Mouse (Mus musculus): ENCODE measurements around the gene Fads2. TPM values are rescaled to one million over a fixed set of nuclear protein-coding genes. Genes with fewer than 3 reads are reported as not detected.
A peak's percentile ranks its signal among the peaks of the same experiment; 100 is the strongest.

The Fads2 gene
- polyA plus RNA-seq, 1 experiment: 1.5 TPM

DNA sequence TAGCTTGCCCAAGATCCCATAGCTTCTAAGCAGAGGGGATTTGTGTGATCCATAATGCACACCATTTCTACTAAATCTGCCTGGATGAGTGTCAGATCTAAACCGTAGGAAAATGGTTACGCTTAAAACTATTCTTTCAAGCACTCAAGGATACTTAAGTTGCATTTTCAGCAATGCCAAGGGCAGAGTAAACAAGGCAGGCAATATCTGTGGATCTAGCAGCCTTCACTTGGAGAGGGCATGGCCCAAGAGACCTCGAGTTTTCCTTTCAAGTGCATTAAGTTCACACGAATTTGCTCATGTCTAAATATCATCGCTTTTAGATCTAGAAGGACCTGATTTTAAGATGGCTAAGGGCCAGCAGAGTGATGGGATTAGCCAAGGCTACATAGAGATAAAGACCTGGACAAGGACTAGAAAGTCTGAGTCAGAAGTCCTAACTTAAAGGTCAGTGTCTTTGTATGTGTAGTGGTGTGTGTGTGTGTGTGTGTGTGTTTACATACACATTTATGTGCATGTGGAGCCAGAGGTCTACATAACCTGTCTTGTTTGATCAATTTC, 5.6 kb upstream of the Fads2 start:
- TF ChIP-seq GATA1 (IDR thresholded peaks at IDR 0.05; ENCODE audit: low read length) (no peak), TAL1 (IDR thresholded peaks at IDR 0.05; ENCODE audit: low read length) (no peak)
- Histone ChIP-seq H3K9me3 (ENCODE audit: control insufficient read depth, low read length) (no peaks in the 10 kb centered on the region), H3K4me1 (ENCODE audit: control insufficient read depth) (peaks cover 34% of the 10 kb centered on the region), H3K36me3 (ENCODE audit: control insufficient read depth) (no peaks in the 10 kb centered on the region), H3K4me3 (replicated peaks) (no peak overlapping the region), H3K27me3 (ENCODE audit: control insufficient read depth) (no peaks in the 10 kb centered on the region)

DNA sequence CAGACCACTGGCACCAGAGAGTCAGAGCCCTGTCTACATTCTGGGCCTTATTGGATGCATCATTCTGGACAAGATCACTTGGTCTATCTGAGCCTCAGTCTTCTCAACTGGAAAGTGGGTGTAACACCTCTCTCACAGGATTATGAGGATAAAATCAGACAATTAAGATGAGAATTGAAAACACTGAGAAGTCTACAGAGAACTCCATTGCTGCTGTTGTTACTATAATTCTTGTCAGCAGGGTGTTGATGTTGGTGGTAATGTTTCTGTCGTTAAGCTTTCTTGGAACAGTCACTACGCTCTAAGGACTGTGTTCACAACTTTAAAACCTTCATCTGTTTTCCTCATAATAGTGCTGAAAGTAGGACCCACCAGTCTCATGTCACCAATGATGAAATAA, 5.1 kb upstream of the Fads2 start:
- TF ChIP-seq GATA1 (IDR thresholded peaks at IDR 0.05; ENCODE audit: low read length) (no peak), TAL1 (IDR thresholded peaks at IDR 0.05; ENCODE audit: low read length) (no peak)
- no peaks in the 10 kb centered on the region for H3K36me3 ChIP-seq (ENCODE audit: control insufficient read depth)
- peaks cover 39% of the 10 kb centered on the region for H3K4me1 ChIP-seq (ENCODE audit: control insufficient read depth)
- no peak overlapping the region for H3K4me3 ChIP-seq (replicated peaks)
- no peaks in the 10 kb centered on the region for H3K27me3 ChIP-seq (ENCODE audit: control insufficient read depth)
- no peaks in the 10 kb centered on the region for H3K9me3 ChIP-seq (ENCODE audit: control insufficient read depth, low read length)

DNA sequence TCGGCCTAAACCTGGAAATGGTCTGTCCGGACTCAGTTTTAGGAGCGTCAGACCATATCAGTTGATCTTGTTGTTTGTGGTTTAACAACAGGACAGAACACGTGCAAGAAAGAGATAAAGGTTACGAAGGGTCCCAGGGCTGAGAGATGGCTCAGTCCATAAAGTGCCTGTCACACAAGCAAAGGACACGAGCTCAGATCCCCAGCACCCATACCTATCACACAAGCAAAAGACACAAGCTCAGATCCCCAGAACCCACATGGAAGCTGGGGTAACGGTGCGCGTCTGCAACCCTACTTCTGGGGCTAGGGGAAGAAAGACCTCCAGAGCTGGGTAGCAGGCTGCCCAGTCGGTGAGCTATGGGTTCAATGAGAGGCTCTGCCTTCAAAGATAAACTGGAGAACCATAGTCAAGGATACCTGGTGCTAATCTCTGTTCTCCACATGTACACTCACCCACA, 3.5 kb upstream of the Fads2 start:
- no peaks in the 10 kb centered on the region for H3K36me3 ChIP-seq (ENCODE audit: control insufficient read depth)
- no peak overlapping the region for H3K4me3 ChIP-seq (replicated peaks)
- no peaks in the 10 kb centered on the region for H3K27me3 ChIP-seq (ENCODE audit: control insufficient read depth)
- TF ChIP-seq GATA1 (IDR thresholded peaks at IDR 0.05; ENCODE audit: low read length) (no peak), TAL1 (IDR thresholded peaks at IDR 0.05; ENCODE audit: low read length) (peak; percentile 38; the same call in 1 of the 3 replicates)
- H3K9me3 ChIP-seq (ENCODE audit: control insufficient read depth, low read length): no peaks in the 10 kb centered on the region
- peaks cover 55% of the 10 kb centered on the region for H3K4me1 ChIP-seq (ENCODE audit: control insufficient read depth)

DNA sequence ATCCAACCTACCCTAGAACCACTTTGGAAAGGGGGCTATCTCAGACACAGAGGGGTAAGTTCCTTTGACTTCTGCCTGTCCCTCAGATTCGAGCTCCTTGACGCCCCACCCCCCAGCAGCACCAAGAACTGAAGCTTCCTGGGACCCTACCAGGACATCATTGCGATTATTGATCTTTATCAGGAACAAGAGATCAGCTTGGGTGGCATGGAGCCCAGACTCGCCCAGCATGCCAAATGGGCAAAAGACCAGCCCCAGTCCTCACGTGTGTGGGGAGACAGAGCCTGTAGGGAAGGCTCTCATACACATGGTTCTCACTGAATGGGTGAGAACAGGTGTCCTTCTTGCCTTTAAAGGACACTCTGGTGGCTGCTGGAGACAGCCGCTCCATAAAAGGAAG, 2.7 kb upstream of the Fads2 start:
- Histone ChIP-seq H3K27me3 (ENCODE audit: control insufficient read depth) (no peaks in the 10 kb centered on the region), H3K4me1 (ENCODE audit: control insufficient read depth) (peaks cover 60% of the 10 kb centered on the region), H3K9me3 (ENCODE audit: control insufficient read depth, low read length) (no peaks in the 10 kb centered on the region), H3K4me3 (replicated peaks) (no peak overlapping the region), H3K36me3 (ENCODE audit: control insufficient read depth) (no peaks in the 10 kb centered on the region; the same call in 1 of the 2 replicates)
- no peak for TF ChIP-seq TAL1 (IDR thresholded peaks at IDR 0.05; ENCODE audit: low read length)
- no peak for TF ChIP-seq GATA1 (IDR thresholded peaks at IDR 0.05; ENCODE audit: low read length)

DNA sequence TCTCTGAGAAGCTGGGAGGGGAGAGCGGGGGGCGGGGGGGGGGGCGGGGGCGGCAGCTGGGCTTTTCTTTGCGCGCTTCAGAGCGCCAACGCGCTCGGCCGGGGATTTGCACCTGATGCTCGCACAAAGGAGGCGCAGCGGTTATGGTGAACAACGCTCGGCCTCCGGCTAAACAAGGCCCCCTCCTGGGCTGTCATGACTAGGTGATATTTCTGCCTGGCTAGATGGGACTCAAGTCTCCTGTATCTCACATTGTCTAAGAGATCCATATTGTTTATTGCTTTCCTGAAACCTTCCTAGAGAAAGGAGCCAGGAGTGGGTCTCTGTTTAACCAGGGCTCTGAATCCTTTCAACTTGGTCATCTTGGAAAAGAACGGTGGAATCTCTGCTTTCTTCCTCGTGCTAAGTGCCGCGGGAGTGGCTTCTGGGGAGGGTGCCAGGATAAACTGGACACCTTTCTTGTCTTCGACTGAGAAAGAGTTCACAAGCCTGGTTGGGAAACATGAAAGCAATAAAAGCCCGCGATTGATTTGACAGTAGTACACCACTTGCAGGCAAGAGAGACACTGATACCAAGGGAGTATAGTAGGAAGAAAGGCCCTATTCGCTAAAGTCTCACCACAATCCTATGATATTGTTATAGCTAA, 631 bp upstream of the Fads2 start:
- peaks cover 68% of the 10 kb centered on the region for H3K4me1 ChIP-seq (ENCODE audit: control insufficient read depth)
- H3K36me3 ChIP-seq (ENCODE audit: control insufficient read depth): peaks cover 13% of the 10 kb centered on the region
- TF ChIP-seq TAL1 (IDR thresholded peaks at IDR 0.05; ENCODE audit: low read length) (no peak), GATA1 (IDR thresholded peaks at IDR 0.05; ENCODE audit: low read length) (no peak)
- H3K27me3 ChIP-seq (ENCODE audit: control insufficient read depth): no peaks in the 10 kb centered on the region
- peak overlapping the region; percentile 85 for H3K4me3 ChIP-seq (replicated peaks)
- no peaks in the 10 kb centered on the region for H3K9me3 ChIP-seq (ENCODE audit: control insufficient read depth, low read length)

DNA sequence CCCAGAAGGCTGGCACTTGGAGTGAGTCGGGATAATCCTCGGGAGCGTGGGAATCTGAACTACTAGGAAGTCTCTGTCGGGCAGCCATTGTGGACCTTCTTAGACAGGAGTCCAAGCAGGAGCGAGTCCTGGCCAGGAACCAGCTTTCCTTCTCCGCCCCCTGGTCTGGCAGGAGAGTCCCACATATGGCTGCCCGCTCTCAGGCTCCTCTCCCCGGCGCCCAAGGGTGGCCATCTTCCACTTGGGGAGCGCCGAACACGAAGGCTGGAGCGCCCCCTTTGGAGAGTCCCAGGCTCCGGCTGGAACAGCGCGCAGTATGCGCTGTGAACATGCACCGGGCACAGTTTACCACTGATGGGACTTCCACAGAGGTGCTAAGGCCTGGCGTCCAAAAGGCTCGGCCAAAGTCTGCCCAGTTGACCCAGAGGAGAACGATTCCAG, 895 bp downstream of the Fads2 start:
- Histone ChIP-seq H3K4me1 (ENCODE audit: control insufficient read depth) (peaks cover 76% of the 10 kb centered on the region), H3K27me3 (ENCODE audit: control insufficient read depth) (no peaks in the 10 kb centered on the region), H3K4me3 (replicated peaks) (peak overlapping the region; percentile 85), H3K36me3 (ENCODE audit: control insufficient read depth) (peaks cover 28% of the 10 kb centered on the region), H3K9me3 (ENCODE audit: control insufficient read depth, low read length) (no peaks in the 10 kb centered on the region)
- TF ChIP-seq TAL1 (IDR thresholded peaks at IDR 0.05; ENCODE audit: low read length): no peak
- no peak for TF ChIP-seq GATA1 (IDR thresholded peaks at IDR 0.05; ENCODE audit: low read length)

DNA sequence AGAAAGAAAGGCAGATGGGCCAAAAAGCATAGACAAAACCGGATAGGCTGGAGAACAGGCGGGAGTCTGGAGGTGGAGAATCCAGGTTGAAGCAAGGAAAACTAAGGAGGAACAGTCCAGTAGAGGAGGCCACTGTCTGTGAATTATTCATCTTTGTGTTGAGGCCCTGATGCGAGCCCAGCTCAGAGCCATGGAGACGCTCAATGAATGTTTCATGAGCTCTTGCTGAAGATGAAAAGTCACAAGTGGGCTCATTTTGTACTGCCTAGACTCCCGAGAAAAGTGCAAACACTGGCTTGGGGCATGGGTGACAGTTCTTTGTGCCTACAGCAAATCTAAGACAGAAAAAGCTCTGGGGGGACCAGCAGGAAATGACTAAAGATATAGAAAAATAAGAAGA, 3.7 kb downstream of the Fads2 start:
- Histone ChIP-seq H3K4me3 (replicated peaks) (no peak overlapping the region), H3K36me3 (ENCODE audit: control insufficient read depth) (peaks cover 46% of the 10 kb centered on the region), H3K4me1 (ENCODE audit: control insufficient read depth) (peaks cover 74% of the 10 kb centered on the region), H3K27me3 (ENCODE audit: control insufficient read depth) (no peaks in the 10 kb centered on the region), H3K9me3 (ENCODE audit: control insufficient read depth, low read length) (no peaks in the 10 kb centered on the region)
- TF ChIP-seq GATA1 (IDR thresholded peaks at IDR 0.05; ENCODE audit: low read length) (no peak), TAL1 (IDR thresholded peaks at IDR 0.05; ENCODE audit: low read length) (no peak)

DNA sequence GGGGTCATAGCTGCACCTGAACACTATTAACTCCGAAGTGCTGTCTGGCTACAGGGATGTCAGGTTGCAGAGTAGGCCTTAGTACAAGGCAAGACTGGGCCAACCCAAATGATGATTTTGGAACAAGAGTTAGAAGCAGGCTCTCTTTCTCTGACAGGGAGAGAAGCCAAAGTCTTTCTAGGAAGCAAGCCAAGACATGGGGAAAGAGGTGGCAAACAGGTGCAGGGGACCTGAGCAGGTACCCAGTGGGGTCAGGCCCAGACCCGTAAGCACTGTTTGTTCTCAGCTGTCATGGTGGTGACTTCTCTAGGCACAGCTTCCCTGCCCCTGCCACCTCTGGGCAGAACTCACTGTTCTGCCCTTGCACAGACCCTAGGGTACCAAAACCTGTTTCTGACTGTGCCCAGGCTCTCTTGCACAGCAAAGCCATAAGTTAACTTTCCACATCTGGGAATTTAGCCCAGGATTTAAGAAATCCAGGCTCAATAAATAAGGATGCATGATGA, 5.1 kb downstream of the Fads2 start:
- H3K4me1 ChIP-seq (ENCODE audit: control insufficient read depth): peaks cover 68% of the 10 kb centered on the region
- H3K9me3 ChIP-seq (ENCODE audit: control insufficient read depth, low read length): no peaks in the 10 kb centered on the region
- no peaks in the 10 kb centered on the region for H3K27me3 ChIP-seq (ENCODE audit: control insufficient read depth)
- peaks cover 54% of the 10 kb centered on the region for H3K36me3 ChIP-seq (ENCODE audit: control insufficient read depth)
- no peak overlapping the region for H3K4me3 ChIP-seq (replicated peaks)
- TF ChIP-seq TAL1 (IDR thresholded peaks at IDR 0.05; ENCODE audit: low read length) (no peak), GATA1 (IDR thresholded peaks at IDR 0.05; ENCODE audit: low read length) (no peak)

DNA sequence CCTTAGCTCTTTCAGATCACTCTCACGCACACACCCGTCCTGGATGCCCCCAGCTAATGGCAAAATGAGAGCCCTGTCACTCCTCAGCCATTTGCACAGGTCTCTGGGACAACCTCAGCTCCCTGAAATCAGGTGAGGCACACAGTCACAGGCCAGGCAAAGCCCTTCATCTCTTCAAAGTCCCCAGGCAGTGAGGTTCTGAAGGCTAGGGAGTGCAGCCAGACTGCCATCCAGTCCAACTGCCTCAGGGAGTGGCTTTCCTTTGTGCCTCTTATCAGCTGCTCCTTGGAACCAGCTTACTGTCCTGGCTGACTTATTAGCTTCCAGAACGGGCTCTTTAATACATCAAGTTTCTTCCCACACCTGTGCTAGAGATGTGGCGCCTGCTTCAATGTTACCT, 6.9 kb downstream of the Fads2 start:
- TF ChIP-seq GATA1 (IDR thresholded peaks at IDR 0.05; ENCODE audit: low read length) (0 out of 2 replicates have a peak, but pooled peaks have one; percentile 4), TAL1 (IDR thresholded peaks at IDR 0.05; ENCODE audit: low read length) (no peak)
- no peaks in the 10 kb centered on the region for H3K9me3 ChIP-seq (ENCODE audit: control insufficient read depth, low read length)
- no peaks in the 10 kb centered on the region for H3K27me3 ChIP-seq (ENCODE audit: control insufficient read depth)
- peaks cover 71% of the 10 kb centered on the region for H3K36me3 ChIP-seq (ENCODE audit: control insufficient read depth)
- H3K4me3 ChIP-seq (replicated peaks): no peak overlapping the region
- H3K4me1 ChIP-seq (ENCODE audit: control insufficient read depth): peaks cover 51% of the 10 kb centered on the region
